Mouse (Mus musculus) MEL (cell line): ENCODE measurements around the gene Atp13a1. TPM values are rescaled to one million over a fixed set of nuclear protein-coding genes. Genes with fewer than 3 reads are reported as not detected.

ENCODE experiments used
- DNase-seq: peaks from one replicate; pipeline ENCODE4 v3.0.0; 2011; ENCODE audit warnings: low read depth, low spot score
- H3K27ac ChIP-seq: 2 replicates; pipeline ENCODE4 v1.5.1; 2012; ENCODE audit warnings: low read depth, mild to moderate bottlenecking, control low read depth, low read length, moderate library complexity; ENCODE audit not compliant: control insufficient read depth
- H3K27me3 ChIP-seq, 2 experiments: fragments of 150-350 bp in 1 of 2; sonication (generic) in 1 of 2; 2 replicates each; pipeline ENCODE4 v1.6.1; 2012; ENCODE audit warnings: low read length in 2 of 2, mild to moderate bottlenecking in 2 of 2, improper control_type of control experiment in 1 of 2, moderate library complexity in 1 of 2; ENCODE audit not compliant: insufficient read depth in 2 of 2, control insufficient read depth in 1 of 2
- H3K36me3 ChIP-seq, 2 experiments: 2 replicates each; pipeline ENCODE4 v1.6.1; 2012 to 2014; ENCODE audit warnings: low read length in 2 of 2, improper control_type of control experiment in 1 of 2, inconsistent platforms in 1 of 2, mild to moderate bottlenecking in 1 of 2; ENCODE audit not compliant: insufficient read depth in 2 of 2, control insufficient read depth in 1 of 2
- H3K4me1 ChIP-seq, 2 experiments: fragments of 150-350 bp in 1 of 2; sonication (generic) in 1 of 2; 2 replicates each; pipeline ENCODE4 v1.6.1; 2012; ENCODE audit warnings: low read length in 2 of 2, improper control_type of control experiment in 1 of 2, mild to moderate bottlenecking in 1 of 2; ENCODE audit not compliant: insufficient read depth in 2 of 2, control insufficient read depth in 1 of 2
- H3K4me3 ChIP-seq, 2 experiments: fragments of 150-350 bp in 1 of 2; sonication (generic) in 1 of 2; 2 replicates each; pipeline ENCODE4 v1.5.1; 2012; ENCODE audit warnings: low read depth in 2 of 2, low read length in 2 of 2, mild to moderate bottlenecking in 2 of 2, moderate library complexity in 2 of 2, control low read depth in 1 of 2, improper control_type of control experiment in 1 of 2; ENCODE audit not compliant: control insufficient read depth in 1 of 2, insufficient read depth in 1 of 2
- H3K79me2 ChIP-seq: 2 replicates; pipeline ENCODE4 v1.6.1; 2012; ENCODE audit warnings: mild to moderate bottlenecking, low read length, moderate library complexity; ENCODE audit not compliant: control insufficient read depth, poor library complexity, insufficient read depth
- H3K9ac ChIP-seq: 2 replicates; pipeline ENCODE4 v1.6.1; 2012; ENCODE audit warnings: low read depth, mild to moderate bottlenecking, control low read depth, low read length, moderate library complexity; ENCODE audit not compliant: control insufficient read depth, poor library complexity, severe bottlenecking
- H3K9me3 ChIP-seq: fragments of 150-350 bp; sonication (generic); replicated peaks from 2 replicates; pipeline ENCODE4 v1.6.1; 2012; ENCODE audit warnings: mild to moderate bottlenecking, low read length, improper control_type of control experiment, moderate library complexity; ENCODE audit not compliant: insufficient read depth
- BHLHE40 ChIP-seq: IDR thresholded peaks from 2 replicates; pipeline ENCODE4 v1.6.1; 2012; ENCODE audit warnings: low read depth, mild to moderate bottlenecking, inconsistent platforms, low read length, improper control_type of control experiment, borderline replicate concordance
- CHD1 ChIP-seq: IDR thresholded peaks from 2 replicates; pipeline ENCODE4 v1.6.1; 2012; ENCODE audit warnings: low read depth, mild to moderate bottlenecking, inconsistent platforms, low read length, improper control_type of control experiment
- CTCF ChIP-seq, 3 experiments: IDR thresholded peaks in 2 of 3; conservative IDR thresholded peaks in 1 of 3; 2 replicates each; pipeline ENCODE4 v1.5.1; 2011 to 2012; ENCODE audit warnings: low read length in 3 of 3, low read depth in 2 of 3, mild to moderate bottlenecking in 2 of 3, improper control_type of control experiment in 1 of 3, inconsistent platforms in 1 of 3, mixed read lengths in 1 of 3, moderate library complexity in 1 of 3; ENCODE audit not compliant: control insufficient read depth in 1 of 3, insufficient read depth in 1 of 3, poor library complexity in 1 of 3, severe bottlenecking in 1 of 3
- E2F4 ChIP-seq: IDR thresholded peaks from 2 replicates; pipeline ENCODE4 v1.6.1; 2011; ENCODE audit warnings: low read depth, low read length, improper control_type of control experiment, borderline replicate concordance
- ELF1 ChIP-seq: IDR thresholded peaks from 2 replicates; pipeline ENCODE4 v1.6.1; 2014; ENCODE audit warnings: low read depth, mild to moderate bottlenecking, inconsistent platforms, low read length, improper control_type of control experiment, moderate library complexity
- EP300 ChIP-seq, 2 experiments: IDR thresholded peaks; 2 replicates each; pipeline ENCODE4 v1.6.1; 2011; ENCODE audit warnings: improper control_type of control experiment in 2 of 2, low read length in 2 of 2, low read depth in 1 of 2, mild to moderate bottlenecking in 1 of 2
- ETS1 ChIP-seq: IDR thresholded peaks from 2 replicates; pipeline ENCODE4 v1.6.1; 2012; ENCODE audit warnings: low read depth, mild to moderate bottlenecking, inconsistent platforms, low read length, improper control_type of control experiment, moderate library complexity
- GABPA ChIP-seq: IDR thresholded peaks from 2 replicates; pipeline ENCODE4 v1.6.1; 2012; ENCODE audit warnings: low read depth, mild to moderate bottlenecking, inconsistent platforms, low read length, improper control_type of control experiment, moderate library complexity
- GATA1 ChIP-seq: IDR thresholded peaks from 2 replicates; pipeline ENCODE4 v1.6.1; 2011; ENCODE audit warnings: low read depth, low read length, improper control_type of control experiment
- HCFC1 ChIP-seq: IDR thresholded peaks from 2 replicates; pipeline ENCODE4 v1.6.1; 2012; ENCODE audit warnings: low read depth, mild to moderate bottlenecking, inconsistent platforms, low read length, improper control_type of control experiment, moderate library complexity
- JUND ChIP-seq: IDR thresholded peaks from 2 replicates; pipeline ENCODE4 v1.6.1; 2011; ENCODE audit warnings: low read depth, mild to moderate bottlenecking, improper control_type of control experiment, low read length
- MAFK ChIP-seq: IDR thresholded peaks from 2 replicates; pipeline ENCODE4 v1.6.1; 2011; ENCODE audit warnings: low read depth, mild to moderate bottlenecking, low read length, improper control_type of control experiment, borderline replicate concordance
- MAX ChIP-seq: IDR thresholded peaks from 2 replicates; pipeline ENCODE4 v1.6.1; 2011; ENCODE audit warnings: low read length, improper control_type of control experiment
- MAZ ChIP-seq: IDR thresholded peaks from 2 replicates; pipeline ENCODE4 v1.6.1; 2012; ENCODE audit warnings: low read depth, mild to moderate bottlenecking, inconsistent platforms, low read length, improper control_type of control experiment
- MEF2A ChIP-seq: IDR thresholded peaks from 2 replicates; pipeline ENCODE4 v1.6.1; 2014; ENCODE audit warnings: low read depth, mild to moderate bottlenecking, inconsistent platforms, low read length, improper control_type of control experiment; ENCODE audit not compliant: poor library complexity, insufficient replicate concordance, severe bottlenecking; ENCODE audit errors: extremely low read depth
- MYB ChIP-seq: IDR thresholded peaks from 2 replicates; pipeline ENCODE4 v1.6.1; 2011; ENCODE audit warnings: mild to moderate bottlenecking, low read depth, low read length, improper control_type of control experiment
- MYC ChIP-seq: IDR thresholded peaks from 2 replicates; pipeline ENCODE4 v1.6.1; 2011; ENCODE audit warnings: low read depth, mild to moderate bottlenecking, low read length, improper control_type of control experiment, moderate library complexity
- NELFE ChIP-seq: IDR thresholded peaks from 2 replicates; pipeline ENCODE4 v1.6.1; 2011; ENCODE audit warnings: low read depth, low read length, improper control_type of control experiment
- NRF1 ChIP-seq: IDR thresholded peaks from 2 replicates; pipeline ENCODE4 v1.6.1; 2014; ENCODE audit warnings: low read depth, mild to moderate bottlenecking, inconsistent platforms, low read length, improper control_type of control experiment, moderate library complexity; ENCODE audit not compliant: poor library complexity, insufficient read depth, severe bottlenecking
- POLR2AphosphoS5 ChIP-seq: IDR thresholded peaks from 2 replicates; pipeline ENCODE4 v1.6.1; 2012; ENCODE audit warnings: low read depth, borderline replicate concordance, mild to moderate bottlenecking, inconsistent platforms, low read length, moderate library complexity, mixed read lengths
- RCOR1 ChIP-seq: IDR thresholded peaks from 2 replicates; pipeline ENCODE4 v1.6.1; 2012; ENCODE audit warnings: low read depth, mild to moderate bottlenecking, inconsistent platforms, low read length, improper control_type of control experiment
- SMC3 ChIP-seq: IDR thresholded peaks from 2 replicates; pipeline ENCODE4 v1.6.1; 2011; ENCODE audit warnings: low read depth, low read length, improper control_type of control experiment
- TCF12 ChIP-seq: IDR thresholded peaks from 2 replicates; pipeline ENCODE4 v1.6.1; 2014; ENCODE audit warnings: low read depth, mild to moderate bottlenecking, inconsistent platforms, low read length, improper control_type of control experiment, moderate library complexity
- UBTF ChIP-seq: IDR thresholded peaks from 2 replicates; pipeline ENCODE4 v1.6.1; 2012; ENCODE audit warnings: low read depth, mild to moderate bottlenecking, inconsistent platforms, low read length, improper control_type of control experiment, moderate library complexity, borderline replicate concordance; ENCODE audit not compliant: insufficient read depth
- USF1 ChIP-seq: IDR thresholded peaks from 2 replicates; pipeline ENCODE4 v1.6.1; 2014; ENCODE audit warnings: low read depth, mild to moderate bottlenecking, inconsistent platforms, low read length, improper control_type of control experiment, moderate library complexity
- USF2 ChIP-seq, 2 experiments: IDR thresholded peaks; 2 replicates each; pipeline ENCODE4 v1.6.1; 2011 to 2012; ENCODE audit warnings: improper control_type of control experiment in 2 of 2, low read length in 2 of 2, borderline replicate concordance in 1 of 2, inconsistent platforms in 1 of 2, low read depth in 1 of 2, mild to moderate bottlenecking in 1 of 2; ENCODE audit not compliant: insufficient read depth in 1 of 2
- polyA plus RNA-seq, 2 experiments: library from polyadenylated mRNA; stranded (reverse) in 1 of 2; unstranded in 1 of 2; fragments of >175 nt in 1 of 2; fragments of >200 nt in 1 of 2; gene quantifications; 2 replicates each; pipeline versions ENCODE4 v1.2.1 to v1.2.4; 2012; ENCODE audit warnings: low replicate concordance in 2 of 2, low read depth in 1 of 2; ENCODE audit not compliant: insufficient read length in 2 of 2, insufficient read depth in 1 of 2, missing spikeins in 1 of 2
- total RNA-seq: library from RNA; depleted of rRNA; stranded (reverse); fragments of 300-350 nt; gene quantifications from 2 replicates; pipeline ENCODE4 v1.2.3, GENCODE M21; 2012

Gene Atp13a1
- total and polyA plus RNA-seq, 3 experiments = 52.4 to 83.7 TPM; not detected in 1

- peaks cover 5 to 14% of the 10 kb centered on the region in 2 experiments for H3K36me3 ChIP-seq
- peaks cover 31% of the 10 kb centered on the region for H3K79me2 ChIP-seq
- H3K4me3 ChIP-seq = no peak overlapping the region
- no peak overlapping the region for H3K9ac ChIP-seq
- peaks cover 4 to 15% of the 10 kb centered on the region in 2 experiments for H3K4me1 ChIP-seq
- TF ChIP-seq MAX = no peak
- TF ChIP-seq UBTF = no peak
- no peak for TF ChIP-seq MEF2A
- TF ChIP-seq NRF1 = no peak
- TF ChIP-seq BHLHE40 = no peak
- TF ChIP-seq EP300 (IDR thresholded peaks at IDR 0.05; ENCODE audit: low read depth in 1 of 2, low read length in 2 of 2) = no peak
- TF ChIP-seq MYB = no peak
- TF ChIP-seq MAZ = no peak
- TF ChIP-seq SMC3 = no peak
- TF ChIP-seq MAFK = no peak
- TF ChIP-seq CHD1 = no peak
- TF ChIP-seq MYC = no peak
- no peak for TF ChIP-seq ELF1
- no peak for TF ChIP-seq GABPA
- TF ChIP-seq HCFC1 = no peak
- no peak for TF ChIP-seq E2F4
- no peak for TF ChIP-seq POLR2AphosphoS5
- no peak for TF ChIP-seq USF1
- no peak for TF ChIP-seq GATA1
- H3K27me3 ChIP-seq = no peaks in the 10 kb centered on the region
- H3K9me3 ChIP-seq = no peaks in the 10 kb centered on the region
- no peak overlapping the region for H3K27ac ChIP-seq
- no peak for DNase-seq
Observed at GRCm38 (mm10) chr8:69793666-69794065, 2.7 kb downstream of the Atp13a1 start.

GRCm38 (mm10) chr8:69794096-69794495 is 3.1 kb downstream of the Atp13a1 start:
- Histone ChIP-seq H3K9me3 (no peaks in the 10 kb centered on the region), H3K9ac (no peak overlapping the region), H3K27me3 (no peaks in the 10 kb centered on the region), H3K4me3 (no peak overlapping the region), H3K36me3 (peaks cover 5 to 14% of the 10 kb centered on the region in 2 experiments), H3K27ac (no peak overlapping the region), H3K4me1 (peaks cover 4 to 14% of the 10 kb centered on the region in 2 experiments; a peak in 3 of 4 replicates), H3K79me2 (peaks cover 31% of the 10 kb centered on the region)
- TF ChIP-seq E2F4 (no peak), USF2 (IDR thresholded peaks at IDR 0.05; ENCODE audit: borderline replicate concordance in 1 of 2, insufficient read depth in 1 of 2, low read depth in 1 of 2, low read length in 2 of 2) (no peak), POLR2AphosphoS5 (no peak), ETS1 (no peak), GABPA (no peak), NELFE (no peak), SMC3 (no peak), TCF12 (no peak), RCOR1 (no peak), JUND (no peak), CTCF (IDR thresholded peaks at IDR 0.05 in 2 of 3, conservative IDR thresholded peaks at IDR 0.05 in 1 of 3; ENCODE audit: control insufficient read depth in 1 of 3, insufficient read depth in 1 of 3, low read depth in 2 of 3, low read length in 3 of 3, poor library complexity in 1 of 3, severe bottlenecking in 1 of 3) (no peak), MYC (no peak)
- DNase-seq = no peak
